Mouse (Mus musculus): ENCODE data around the gene Fbn1. TPM values are rescaled to one million over a fixed set of nuclear protein-coding genes. Genes with fewer than 3 reads are reported as not detected.

The Fbn1 gene
- polyA plus RNA-seq (2012; rRNA removed; ENCODE audit: low replicate concordance) = 67.0 and 75.2 TPM in 2 replicates

DNA sequence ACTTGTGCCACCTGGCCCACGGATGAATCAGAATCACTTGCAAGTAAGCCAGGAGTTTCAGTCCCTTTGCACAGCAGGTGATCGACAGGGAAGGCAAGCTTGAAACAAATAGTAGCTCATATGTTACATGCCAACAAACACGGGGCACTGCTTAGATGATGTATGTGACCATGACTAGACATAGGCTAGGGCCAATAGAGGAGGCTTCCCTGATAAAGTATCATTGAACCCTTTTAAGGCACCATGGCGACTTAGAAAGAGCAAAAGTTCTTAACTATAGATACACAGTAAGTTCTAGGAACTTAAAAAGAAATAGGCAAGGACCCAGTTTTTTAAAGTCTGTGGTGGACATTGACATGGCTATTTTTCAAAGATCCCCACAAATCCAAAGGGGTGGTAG is at the start of gene Fbn1:
TSS of gene Fbn1 (minus strand) at position 101 of the 400 bp plus-strand sequence.

DNA sequence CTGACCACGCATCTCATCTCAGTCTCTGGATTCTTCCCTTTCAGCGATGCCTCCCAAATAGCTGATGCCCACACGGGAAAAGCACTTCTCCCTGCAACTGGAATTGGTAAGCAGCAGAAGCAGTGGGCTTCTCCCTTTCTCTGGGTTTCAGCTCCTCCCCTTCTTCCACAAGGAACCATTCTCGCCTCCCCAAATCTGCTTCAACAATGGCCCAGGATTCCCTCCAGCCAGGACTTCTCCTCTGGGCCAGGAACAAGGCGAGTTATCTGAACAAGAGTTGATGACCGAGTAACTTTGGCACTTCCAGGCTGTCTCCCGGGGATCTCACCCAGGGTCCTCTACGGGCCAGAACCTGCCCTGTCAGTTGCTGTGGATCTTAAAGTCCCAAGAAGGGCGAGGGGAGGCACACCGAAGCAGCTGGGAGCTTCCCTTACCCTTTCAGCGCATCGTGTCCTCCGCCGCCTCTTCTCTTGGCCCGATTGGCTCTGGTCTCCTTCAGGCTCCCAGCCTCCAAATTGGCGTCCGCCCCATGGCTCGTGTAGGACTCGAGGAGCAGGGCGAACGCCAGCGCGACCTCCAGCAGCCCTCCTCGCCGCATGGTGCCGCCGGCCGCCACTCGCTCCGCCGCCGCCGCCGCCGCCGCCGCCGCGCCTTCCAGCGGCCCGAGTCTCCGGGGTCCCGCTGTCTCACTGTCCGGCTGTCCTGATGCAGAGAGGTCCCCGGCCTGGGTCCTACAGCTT is 2.6 kb downstream of the Fbn1 start, which contains the start of gene Gm9913:
TSS of gene Gm9913 (plus strand) at position 84 of the 740 bp plus-strand sequence.

Other genes with a start within 250 kb of the Fbn1 start
- 0.22 and 0.40 TPM in 2 replicates for gene Gm9913, start 2.9 kb downstream of the Fbn1 start, polyA plus RNA-seq (2012; rRNA removed; ENCODE audit: low replicate concordance)
- gene Cep152, start 117.1 kb upstream of the Fbn1 start, polyA plus RNA-seq (2012; rRNA removed; ENCODE audit: low replicate concordance) = 0.97 and 1.9 TPM in 2 replicates
- 14.0 and 40.2 TPM in 2 replicates for gene Eid1, start 165.1 kb upstream of the Fbn1 start, polyA plus RNA-seq (2012; rRNA removed; ENCODE audit: low replicate concordance)
- 0.29 and 0.67 TPM in 2 replicates for gene Shc4, start 216.2 kb upstream of the Fbn1 start, polyA plus RNA-seq (2012; rRNA removed; ENCODE audit: low replicate concordance)